Mouse (Mus musculus) myocyte (in vitro differentiated cells): ENCODE data around the gene Msantd2.

Source experiments
- CEBPB ChIP-seq: IDR thresholded peaks from 2 replicates; pipeline ENCODE4 v1.6.1; 2011; ENCODE audit warnings: mild to moderate bottlenecking, moderate library complexity; ENCODE audit not compliant: poor library complexity, insufficient read depth, severe bottlenecking
- MYOG ChIP-seq, 3 experiments: IDR thresholded peaks; one replicate each; pipeline ENCODE4 v1.6.1; 2011; ENCODE audit warnings: control low read depth in 2 of 3, low read depth in 2 of 3, mild to moderate bottlenecking in 2 of 3; ENCODE audit not compliant: insufficient read length in 2 of 3, control insufficient read depth in 1 of 3, insufficient read depth in 1 of 3
- POLR2A ChIP-seq: IDR thresholded peaks from one replicate; pipeline ENCODE4 v1.6.1; 2011; ENCODE audit warnings: low read depth, mild to moderate bottlenecking, control low read depth, moderate library complexity; ENCODE audit not compliant: insufficient read length
- POLR2AphosphoS2 ChIP-seq: IDR thresholded peaks from one replicate; pipeline ENCODE4 v1.6.1; 2011; ENCODE audit warnings: low read depth, control low read depth; ENCODE audit not compliant: insufficient read length
- TCF12 ChIP-seq: IDR thresholded peaks from one replicate; pipeline ENCODE4 v1.6.1; 2011; ENCODE audit warnings: mild to moderate bottlenecking, control low read depth; ENCODE audit not compliant: poor library complexity, insufficient read depth, severe bottlenecking
- USF1 ChIP-seq: IDR thresholded peaks from one replicate; pipeline ENCODE4 v1.6.1; 2011; ENCODE audit warnings: low read depth, mild to moderate bottlenecking, control low read depth, moderate library complexity

- TF ChIP-seq TCF12 = no peak
- TF ChIP-seq POLR2A = no peak
- TF ChIP-seq POLR2AphosphoS2 = no peak
- TF ChIP-seq USF1 = no peak
- TF ChIP-seq CEBPB = no peak
- TF ChIP-seq MYOG (IDR thresholded peaks at IDR 0.05; ENCODE audit: control insufficient read depth in 1 of 3, insufficient read depth in 1 of 3, insufficient read length in 2 of 3, low read depth in 2 of 3) = no peak
Measured at GRCm38 (mm10) chr9:37530031-37530887, 41.1 kb downstream of the Msantd2 start.
